Mouse (Mus musculus) limb, embryonic 14.5 days (tissue): ENCODE data around the gene Nmb. TPM values are rescaled to one million over a fixed set of nuclear protein-coding genes. Genes with fewer than 3 reads are reported as not detected.
"Not testable (repeated sequence)": the region's sequence is repeated elsewhere in the genome, so short reads cannot be mapped to it uniquely, and the experiment has no call there.

Experiments
- ATAC-seq: fragments of 200-750 bp; cut with Nextera tagmentation; 2 replicates; pipeline ENCODE4 v1.8.0; 2017; ENCODE audit warnings: low read depth, moderate number of reproducible peaks, moderate TSS enrichment; ENCODE audit not compliant: low FRiP score
- DNase-seq: peaks from one replicate; pipeline ENCODE4 v3.0.0-alpha.2; 2015; ENCODE audit warnings: low spot score
- H3K27ac ChIP-seq: fragments of 300-500 bp; sonication (generic); replicated peaks from 2 replicates; pipeline ENCODE4 v1.5.1; 2014; ENCODE audit warnings: low read depth, mild to moderate bottlenecking, low read length, moderate library complexity, mixed read lengths
- H3K27me3 ChIP-seq: fragments of 300-500 bp; sonication (generic); 2 replicates; pipeline ENCODE4 v1.6.1; 2014; ENCODE audit warnings: low read length, mixed read lengths; ENCODE audit not compliant: control insufficient read depth, insufficient read depth
- H3K36me3 ChIP-seq: fragments of 300-500 bp; sonication (generic); 2 replicates; pipeline ENCODE4 v1.6.1; 2014; ENCODE audit warnings: mild to moderate bottlenecking, low read length, moderate library complexity, mixed read lengths; ENCODE audit not compliant: control insufficient read depth, insufficient read depth
- H3K4me1 ChIP-seq: fragments of 300-500 bp; sonication (generic); 2 replicates; pipeline ENCODE4 v1.6.1; 2014; ENCODE audit warnings: antibody characterized with exemption, low read length, mixed read lengths; ENCODE audit not compliant: control insufficient read depth, insufficient read depth
- H3K4me2 ChIP-seq: fragments of 300-500 bp; sonication (generic); replicated peaks from 2 replicates; pipeline ENCODE4 v1.6.1; 2014; ENCODE audit warnings: low read depth, mild to moderate bottlenecking, low read length, moderate library complexity; ENCODE audit not compliant: severe bottlenecking
- H3K4me3 ChIP-seq: fragments of 300-500 bp; sonication (generic); replicated peaks from 2 replicates; pipeline ENCODE4 v1.5.1; 2014; ENCODE audit warnings: low read length
- H3K9ac ChIP-seq: fragments of 300-500 bp; sonication (generic); 2 replicates; pipeline ENCODE4 v1.6.1; 2014; ENCODE audit warnings: mild to moderate bottlenecking, low read depth, low read length, moderate library complexity; ENCODE audit not compliant: severe bottlenecking
- H3K9me3 ChIP-seq: fragments of 300-500 bp; sonication (generic); 2 replicates; pipeline ENCODE4 v1.6.1; 2016; ENCODE audit warnings: low read length; ENCODE audit not compliant: control insufficient read depth
- POLR2A ChIP-seq: fragments of 200-500 bp; IDR thresholded peaks from 2 replicates; pipeline ENCODE4 v1.8.0; 2012; ENCODE audit warnings: inconsistent platforms, mild to moderate bottlenecking, moderate library complexity, borderline replicate concordance; ENCODE audit not compliant: insufficient read depth, insufficient read length; ENCODE audit errors: extremely low read depth
- WGBS: fragments of 180-500 bp; shearing (Covaris S2); extraction: QIAGEN DNeasy Blood & Tissue Kit; methylation state at CpG from one replicate; pipeline ENCODE4 v1.1.7; 2014; 5-methylcytosine and 5-hydroxymethylcytosine counted together
- polyA plus RNA-seq, 2 experiments: library from polyadenylated mRNA; depleted of rRNA in 1 of 2; stranded (reverse) in 1 of 2; unstranded in 1 of 2; fragments of >200 nt; fragmentation: Nextera tagmentation in 1 of 2; extraction: Ambion mirVana in 1 of 2; gene quantifications; 2 replicates each; pipeline versions ENCODE4 v1.2.1 to v1.2.3; 2012 to 2014

Nmb gene
- polyA plus RNA-seq, 2 experiments = 4.9 to 8.3 TPM

DNA sequence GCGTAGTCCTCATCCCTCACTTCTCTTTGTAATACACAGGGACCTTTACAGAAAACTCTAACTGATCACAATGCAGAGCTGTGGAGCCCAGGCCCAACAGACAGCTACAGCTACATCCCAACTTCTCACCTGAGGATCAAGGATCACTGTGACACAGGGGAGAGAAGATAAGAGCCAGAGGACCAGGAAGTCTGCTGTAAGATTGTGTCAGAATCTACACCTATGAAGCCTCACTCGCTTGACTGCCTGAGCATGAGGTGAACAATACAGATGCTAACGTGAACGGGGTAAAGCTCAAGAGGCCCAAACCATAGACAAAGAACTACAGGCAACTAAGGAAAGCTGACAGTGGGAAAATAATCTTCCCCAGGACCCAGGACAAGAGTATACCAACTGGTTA, 34.9 kb upstream of the Nmb start:
- no peak overlapping the region for H3K27ac ChIP-seq
- peaks cover 11% of the 10 kb centered on the region for H3K36me3 ChIP-seq
- no peak overlapping the region for H3K9ac ChIP-seq
- H3K4me3 ChIP-seq = no peak overlapping the region
- no peaks in the 10 kb centered on the region for H3K4me1 ChIP-seq
- H3K27me3 ChIP-seq = no peaks in the 10 kb centered on the region
- no peak for TF ChIP-seq POLR2A
- no peaks in the 10 kb centered on the region for H3K9me3 ChIP-seq
- 98% methylated on average over 4 of the region's 4 CpGs for WGBS
- no peak overlapping the region for H3K4me2 ChIP-seq
- DNase-seq (no peak), ATAC-seq (no peak)

DNA sequence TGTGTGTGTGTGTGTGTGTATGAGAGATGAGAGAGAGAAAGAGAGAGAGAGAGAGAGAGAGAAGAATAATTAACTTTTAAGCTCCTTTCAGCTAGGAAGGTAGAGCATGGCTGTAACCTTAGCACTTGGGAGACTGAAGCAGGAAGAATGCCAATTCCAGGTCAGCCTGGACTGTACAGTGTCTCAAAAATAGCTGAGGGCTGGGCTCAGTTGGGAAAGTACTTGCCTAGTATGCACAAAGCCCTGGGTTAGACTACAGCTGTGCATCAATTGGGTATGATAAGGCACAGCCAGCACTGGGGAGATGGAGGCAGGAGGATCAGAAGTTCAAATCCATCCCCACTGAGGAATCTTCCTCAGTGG, 32.4 kb upstream of the Nmb start:
- H3K4me1 ChIP-seq, H3K9ac ChIP-seq, H3K9me3 ChIP-seq, DNase-seq, H3K4me3 ChIP-seq, H3K27me3 ChIP-seq, ATAC-seq, H3K4me2 ChIP-seq, H3K27ac ChIP-seq: not testable (repeated sequence)
- H3K36me3 ChIP-seq = peaks cover 29% of the 10 kb centered on the region

DNA sequence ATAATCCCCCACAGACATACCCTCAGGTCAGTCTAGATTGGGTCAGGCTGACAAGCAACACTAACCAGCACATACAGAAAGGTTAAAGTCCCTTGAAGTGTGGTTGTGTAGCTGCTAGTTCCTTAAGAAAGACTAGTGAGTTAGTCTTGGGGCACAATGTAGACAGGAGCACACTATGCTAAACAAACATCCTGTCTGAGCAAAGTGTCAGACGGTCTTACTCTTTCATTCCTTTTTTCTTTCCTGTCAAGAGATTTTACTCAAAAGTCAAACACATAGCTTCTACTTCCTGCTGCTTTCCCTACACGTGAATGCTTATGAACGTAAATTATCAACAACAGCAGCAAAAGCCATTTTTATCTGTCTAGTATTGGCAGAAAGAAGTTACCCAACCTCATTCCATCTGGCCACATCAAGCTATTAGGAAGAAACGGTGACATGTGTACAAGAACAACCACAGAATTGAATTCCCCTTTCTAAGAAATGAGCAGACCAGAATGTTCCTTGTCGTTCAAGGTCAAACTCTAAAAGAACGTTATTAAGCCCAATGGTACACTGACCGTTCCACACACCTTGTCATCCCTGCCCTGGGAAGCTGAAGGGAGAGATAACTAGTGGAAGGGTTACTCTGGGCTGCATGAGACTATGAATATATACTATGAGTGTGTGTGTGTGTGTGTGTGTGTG, 31.9 kb upstream of the Nmb start:
- H3K4me1 ChIP-seq, ATAC-seq, DNase-seq, H3K27me3 ChIP-seq, H3K9ac ChIP-seq, H3K4me2 ChIP-seq, H3K9me3 ChIP-seq, H3K27ac ChIP-seq, H3K4me3 ChIP-seq: not testable (repeated sequence)
- H3K36me3 ChIP-seq = peaks cover 33% of the 10 kb centered on the region
- WGBS = 80% methylated on average over 7 of the region's 7 CpGs

DNA sequence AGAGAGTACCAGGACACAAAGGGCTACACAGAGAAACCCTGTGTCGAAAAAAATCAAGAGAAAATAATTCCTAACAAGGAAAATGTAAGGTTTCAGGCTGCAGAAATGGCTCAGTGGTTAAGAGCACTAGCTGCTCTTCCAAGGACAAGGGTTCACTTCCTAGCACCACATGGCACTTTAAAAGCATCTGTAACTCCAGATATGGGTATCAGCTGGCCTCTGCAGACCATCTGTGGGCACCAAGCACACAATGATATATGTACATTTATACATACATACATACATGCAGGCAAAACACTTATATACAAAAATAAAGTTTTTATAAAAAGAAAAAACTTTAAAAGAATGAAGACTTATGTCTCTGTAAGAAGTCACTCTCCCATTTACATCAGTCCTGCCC, 31.0 kb upstream of the Nmb start:
- H3K27me3 ChIP-seq = no peaks in the 10 kb centered on the region
- no peaks in the 10 kb centered on the region for H3K4me1 ChIP-seq
- WGBS = 81% methylated on average over 1 of the region's 1 CpGs
- no peak for ATAC-seq
- H3K9me3 ChIP-seq = no peaks in the 10 kb centered on the region
- no peak overlapping the region for H3K9ac ChIP-seq
- TF ChIP-seq POLR2A = no peak
- no peak overlapping the region for H3K27ac ChIP-seq
- no peak for DNase-seq
- H3K36me3 ChIP-seq = peaks cover 40% of the 10 kb centered on the region
- no peak overlapping the region for H3K4me2 ChIP-seq
- no peak overlapping the region for H3K4me3 ChIP-seq

DNA sequence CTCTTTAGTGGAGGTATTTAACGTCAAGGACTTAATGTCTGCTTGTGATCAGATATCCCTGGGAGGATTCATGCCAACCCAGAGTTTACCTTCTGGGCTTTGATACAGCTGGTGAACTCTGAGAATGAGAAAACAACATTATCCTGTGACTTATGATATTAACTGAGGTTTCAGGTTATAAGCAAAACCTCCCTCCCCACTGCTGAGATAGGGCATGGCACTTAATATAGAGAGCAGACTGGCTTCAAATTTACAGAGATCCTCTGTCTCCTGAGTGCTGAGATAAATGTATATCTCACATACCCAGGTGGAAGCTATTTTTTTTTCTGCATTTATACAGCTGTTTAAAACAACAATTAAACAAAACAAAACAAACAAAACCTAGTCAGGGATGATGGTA, 27.9 kb upstream of the Nmb start:
- TF ChIP-seq POLR2A = no peak
- Histone ChIP-seq H3K27me3 (no peaks in the 10 kb centered on the region), H3K9me3 (no peaks in the 10 kb centered on the region), H3K4me3 (no peak overlapping the region), H3K9ac (no peak overlapping the region), H3K27ac (no peak overlapping the region), H3K4me1 (no peaks in the 10 kb centered on the region), H3K4me2 (no peak overlapping the region), H3K36me3 (peaks cover 39% of the 10 kb centered on the region)
- DNase-seq (no peak), ATAC-seq (no peak)
- 82% methylated on average over 1 of the region's 1 CpGs for WGBS

DNA sequence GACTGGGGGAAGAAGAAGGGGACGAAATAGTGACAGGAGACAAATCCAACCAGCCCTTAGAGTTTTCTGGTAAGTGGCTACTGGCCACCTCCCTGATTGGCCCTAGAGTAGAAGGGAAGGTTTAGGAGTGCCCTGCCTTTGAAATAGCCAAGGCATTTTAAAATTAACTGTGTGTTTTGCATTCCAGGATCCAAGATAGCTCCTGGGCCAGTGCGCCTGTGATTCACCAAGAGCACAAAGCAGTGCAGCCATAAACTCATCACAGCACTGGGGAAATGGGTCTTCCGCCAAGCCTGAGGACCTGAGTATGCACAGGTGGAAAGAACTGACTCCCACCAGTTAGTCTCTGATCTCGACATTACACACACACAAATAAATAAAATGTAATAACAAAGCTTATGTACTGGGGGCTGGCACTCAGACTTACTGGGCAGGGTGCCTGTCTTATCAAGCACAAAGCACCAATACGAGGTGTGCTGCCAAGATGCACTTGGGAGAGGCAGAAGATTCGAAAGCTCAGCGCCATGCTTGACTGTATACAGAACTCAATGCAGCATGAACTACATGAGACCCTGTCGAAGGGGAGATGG, 26.8 kb upstream of the Nmb start:
- WGBS = 91% methylated on average over 8 of the region's 8 CpGs
- no peaks in the 10 kb centered on the region for H3K9me3 ChIP-seq
- H3K27ac ChIP-seq = no peak overlapping the region
- no peaks in the 10 kb centered on the region for H3K4me1 ChIP-seq
- no peak overlapping the region for H3K4me3 ChIP-seq
- peaks cover 46% of the 10 kb centered on the region for H3K36me3 ChIP-seq
- no peak for ATAC-seq
- no peaks in the 10 kb centered on the region for H3K27me3 ChIP-seq
- no peak for TF ChIP-seq POLR2A
- no peak for DNase-seq
- no peak overlapping the region for H3K4me2 ChIP-seq
- no peak overlapping the region for H3K9ac ChIP-seq
